In the genomic region with DNA sequence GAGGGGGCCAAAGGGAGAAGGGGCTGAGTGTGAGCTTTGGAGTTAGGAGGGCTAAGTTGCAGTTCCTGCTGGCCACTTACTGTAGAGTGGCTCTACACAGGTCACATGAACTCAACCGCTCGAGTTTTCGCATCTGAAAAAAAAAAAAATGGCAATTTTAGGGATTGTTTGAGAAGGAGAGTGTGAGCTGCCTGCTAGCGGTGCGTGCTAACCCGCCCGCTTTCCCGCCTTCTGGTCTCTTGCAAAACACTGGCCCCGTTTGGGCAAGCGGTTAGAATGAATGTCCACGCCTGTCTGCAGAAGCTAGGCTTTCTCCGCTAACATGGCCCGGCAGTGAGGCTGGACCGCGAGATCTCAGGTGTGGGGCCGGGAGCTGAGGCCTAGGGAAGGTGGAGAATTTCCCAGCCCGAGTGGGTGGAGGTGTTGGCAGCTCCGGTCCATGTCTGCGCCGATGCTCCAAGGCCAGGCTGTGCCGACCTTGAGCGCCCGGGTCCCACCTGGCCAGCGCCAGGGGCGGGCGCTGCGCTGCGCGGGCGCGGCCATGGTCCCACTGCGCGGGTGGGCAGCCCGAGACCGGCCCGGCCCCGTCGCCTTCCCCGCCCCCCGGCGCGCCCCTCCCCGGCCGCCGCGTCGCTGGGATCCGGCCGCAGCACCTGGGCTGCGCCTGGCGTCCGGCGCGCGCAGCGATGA, we compare ENCODE assay signal across 8 mouse cellular contexts. TPM values are rescaled to one million over a fixed set of nuclear protein-coding genes. Genes with fewer than 3 reads are reported as not detected.
A peak's percentile ranks its signal among the peaks of the same experiment; 100 is the strongest.
DNase-seq lines count a peak whose midpoint lies in the region; ATAC-seq and TF ChIP-seq lines count a peak whose summit lies in the region.

A gene (plus strand): TSS at position 138 of the 690 bp plus-strand sequence.

- peak; percentile 19 for DNase-seq in right cerebral cortex, adult 18-20 months
- DNase-seq in right cerebral cortex, postnatal 14 days: no peak
- peak; percentile 70 for DNase-seq in cerebellum, postnatal 36 days
- no peak for DNase-seq in gonadal fat pad, adult 2 months (ENCODE audit: low read depth)
- DNase-seq in natural killer cell, adult 2 months (ENCODE audit: low spot score in 2 of 2): no peak

- H3K27me3 ChIP-seq in intestine, postnatal 0 days (replicated peaks; ENCODE audit: control insufficient read depth, insufficient read depth, low read length): no peaks in the 10 kb centered on the region
- H3K27me3 ChIP-seq in liver, embryonic 15.5 days: no peaks in the 10 kb centered on the region
- H3K27me3 ChIP-seq in neural tube, embryonic 12.5 days (replicated peaks): peaks cover 15% of the 10 kb centered on the region; the same call in 1 of the 2 replicates

- peak within 1 kb of the TSS; percentile 58 for H3K9ac ChIP-seq in intestine, postnatal 0 days (ENCODE audit: low read depth, low read length)
- H3K9ac ChIP-seq in liver, embryonic 15.5 days: peak within 1 kb of the TSS; percentile 91
- H3K9ac ChIP-seq in neural tube, embryonic 12.5 days: peak within 1 kb of the TSS; percentile 75

- H3K4me2 ChIP-seq in intestine, postnatal 0 days (replicated peaks; ENCODE audit: low read depth): peak within 1 kb of the TSS; percentile 99
- H3K4me2 ChIP-seq in liver, embryonic 15.5 days: peak within 1 kb of the TSS; percentile 92
- H3K4me2 ChIP-seq in neural tube, embryonic 12.5 days (replicated peaks): peak within 1 kb of the TSS; percentile 98

- H3K4me1 ChIP-seq in intestine, postnatal 0 days (replicated peaks; ENCODE audit: control insufficient read depth, insufficient read depth, low read length): peaks cover 5% of the 10 kb centered on the region; the same call in 1 of the 2 replicates
- H3K4me1 ChIP-seq in liver, embryonic 15.5 days (replicated peaks): peaks cover 80% of the 10 kb centered on the region
- H3K4me1 ChIP-seq in neural tube, embryonic 12.5 days: peaks cover 21% of the 10 kb centered on the region

- peak; percentile 57 for ATAC-seq in intestine, postnatal 0 days
- ATAC-seq in liver, embryonic 15.5 days (ENCODE audit: insufficient read depth): peak; percentile 44
- peak; percentile 49 for ATAC-seq in neural tube, embryonic 12.5 days (ENCODE audit: low FRiP score, low read depth)

- H3K27ac ChIP-seq in intestine, postnatal 0 days (ENCODE audit: low read depth, low read length): peak within 1 kb of the TSS; percentile 82
- H3K27ac ChIP-seq in liver, embryonic 15.5 days (replicated peaks): peak within 1 kb of the TSS; percentile 99
- no peak within 1 kb of the TSS for H3K27ac ChIP-seq in neural tube, embryonic 12.5 days

- no peaks in the 10 kb centered on the region for H3K9me3 ChIP-seq in intestine, postnatal 0 days (ENCODE audit: control insufficient read depth)
- no peaks in the 10 kb centered on the region for H3K9me3 ChIP-seq in liver, embryonic 15.5 days (replicated peaks)
- H3K9me3 ChIP-seq in neural tube, embryonic 12.5 days: no peaks in the 10 kb centered on the region

- WGBS in intestine, postnatal 0 days: under 1% methylated on average over 33 of the region's 56 CpGs
- under 1% methylated on average over 53 of the region's 56 CpGs for WGBS in liver, embryonic 15.5 days (ENCODE audit: insufficient replicate concordance)
- 1% methylated on average over 56 of the region's 56 CpGs for WGBS in neural tube, embryonic 12.5 days

- H3K4me3 ChIP-seq in intestine, postnatal 0 days (ENCODE audit: low read depth, low read length): peak within 1 kb of the TSS; percentile 62
- H3K4me3 ChIP-seq in liver, embryonic 15.5 days (replicated peaks): peak within 1 kb of the TSS; percentile 77
- H3K4me3 ChIP-seq in neural tube, embryonic 12.5 days: peak within 1 kb of the TSS; percentile 65

- H3K36me3 ChIP-seq in intestine, postnatal 0 days (ENCODE audit: control insufficient read depth, insufficient read depth): peaks cover 5% of the 10 kb centered on the region; the same call in 1 of the 2 replicates
- peaks cover 30% of the 10 kb centered on the region for H3K36me3 ChIP-seq in liver, embryonic 15.5 days (replicated peaks)
- H3K36me3 ChIP-seq in neural tube, embryonic 12.5 days: no peaks in the 10 kb centered on the region

- no peak for TF ChIP-seq CTCF in intestine, postnatal 0 days (IDR thresholded peaks at IDR 0.05; ENCODE audit: low read depth)

RNA-seq across cellular contexts. Expression of the gene that starts here (rescaled TPM):
- 18.3 and 24.4 TPM in 2 replicates for polyA plus RNA-seq in gonadal fat pad, adult 2 months (2012; rRNA removed)
- polyA plus RNA-seq in intestine, postnatal 0 days (2015; fragmentation: Nextera tagmentation; extraction: Ambion mirVana): 6.3 and 7.5 TPM in 2 replicates
- polyA plus RNA-seq in liver, embryonic 15.5 days (2015; fragmentation: Nextera tagmentation; extraction: Ambion mirVana): 13.5 and 14.3 TPM in 2 replicates
- 1.2 and 1.3 TPM in 2 replicates for polyA plus RNA-seq in neural tube, embryonic 12.5 days (2016; fragmentation: Nextera tagmentation; extraction: Ambion mirVana)

Comparison
In these comparisons a context has a peak if more than half of its experiments do, and no peak if none do; other contexts are left out.
1. DNase-seq: peak in right cerebral cortex, adult 18-20 months (single experiment) and cerebellum, postnatal 36 days (2 of 2); none in right cerebral cortex, postnatal 14 days (single experiment), gonadal fat pad, adult 2 months (single experiment) and natural killer cell, adult 2 months (0 of 2).
2. Peak in every context shown above with its lines, with median percentiles within 50 percentile points of each other: ATAC-seq, H3K4me2 ChIP-seq, H3K4me3 ChIP-seq and H3K9ac ChIP-seq.